Mouse (Mus musculus) megakaryocyte-erythroid progenitor cell, adult 5-6 weeks (primary cell): ENCODE measurements around the gene Gm21797. TPM values are rescaled to one million over a fixed set of nuclear protein-coding genes. Genes with fewer than 3 reads are reported as not detected.
"Not testable (repeated sequence)": the region's sequence is repeated elsewhere in the genome, so short reads cannot be mapped to it uniquely, and the experiment has no call there.

ENCODE experiments used
- ATAC-seq: replicated peaks from 2 replicates; pipeline ENCODE4 v1.8.0; 2016; ENCODE audit warnings: mild to moderate bottlenecking, inconsistent platforms; ENCODE audit not compliant: severe bottlenecking, poor library complexity, low FRiP score, low TSS enrichment
- total RNA-seq, 2 experiments: library from RNA; stranded (forward) in 1 of 2; stranded (reverse) in 1 of 2; fragments of 200-1000, 215-1000 nt in 1 of 2; fragments of >200 nt in 1 of 2; fragmentation: Nextera tagmentation in 1 of 2; gene quantifications; 2 replicates each; pipeline ENCODE4 v1.2.3; 2014 to 2017

Gm21797 gene
- total RNA-seq (2014; fragmentation: Nextera tagmentation), result not detected in 2 replicates
- total RNA-seq (2017), result not detected in 2 replicates

DNA sequence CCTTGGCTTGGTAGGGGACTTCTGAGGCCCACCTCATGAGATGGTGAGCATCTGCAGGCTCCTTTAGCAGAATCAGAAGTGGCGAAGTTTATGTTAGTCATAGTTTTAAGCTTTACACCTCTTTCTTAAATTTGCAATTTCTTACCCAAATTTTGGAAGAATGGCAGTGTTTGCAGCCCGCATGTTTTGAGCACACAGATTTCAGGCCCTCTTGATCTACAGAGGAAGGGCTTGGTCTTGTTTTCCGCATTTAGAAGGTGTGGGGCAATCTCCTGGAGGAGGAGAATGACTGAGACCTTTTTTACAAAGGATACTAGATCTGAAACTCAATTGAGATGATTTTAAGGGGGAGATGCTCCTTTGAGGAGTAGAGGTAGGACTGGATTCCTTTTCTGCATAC lies at the start of gene Gm21797:
Gene Gm21797, minus strand, starts transcription at position 101 of the 400 bp plus-strand sequence.
- ATAC-seq, result not testable (repeated sequence)

DNA sequence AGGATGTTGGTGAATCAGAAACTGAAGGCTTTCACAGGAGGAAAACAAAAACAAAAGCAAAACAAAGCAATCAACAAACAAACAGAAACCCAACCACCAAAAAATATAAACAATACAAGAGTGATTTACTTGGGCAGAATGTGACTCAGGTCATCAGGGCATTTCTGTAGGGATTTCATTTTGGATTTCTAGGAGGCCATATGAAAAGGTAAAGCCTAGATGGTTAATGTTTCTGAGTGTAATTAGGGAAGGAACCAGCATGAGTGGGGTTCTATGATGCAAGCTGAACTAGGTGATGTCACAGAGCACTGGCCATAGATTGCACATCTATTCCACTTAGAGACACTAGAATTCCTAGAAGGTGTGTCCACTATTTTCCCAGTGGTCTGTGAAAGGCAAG lies 29.0 kb upstream of the Gm21797 start, which contains the start of gene Gm20795:
Gene Gm20795, plus strand, starts transcription at position 301 of the 400 bp plus-strand sequence.
- ATAC-seq, result not testable (repeated sequence)

Other genes with a start within 250 kb of the Gm21797 start
- gene Gm21852, start 123.8 kb downstream of the Gm21797 start, total RNA-seq (2014; fragmentation: Nextera tagmentation), result not detected in 2 replicates
- gene Gm21852, start 123.8 kb downstream of the Gm21797 start, total RNA-seq (2017), result not detected in 2 replicates
- gene Gm20795, start 29.1 kb upstream of the Gm21797 start, total RNA-seq (2014; fragmentation: Nextera tagmentation), result not detected in 2 replicates
- not detected in 2 replicates for gene Gm20795, start 29.1 kb upstream of the Gm21797 start, total RNA-seq (2017)